Mouse (Mus musculus) adrenal gland, postnatal 36 days (tissue): ENCODE results near the gene Ass1. TPM values are rescaled to one million over a fixed set of nuclear protein-coding genes. Genes with fewer than 3 reads are reported as not detected.

ENCODE experiments used
- DNase-seq, 2 experiments: peaks; one replicate each; pipeline ENCODE4 v3.0.0; 2021; ENCODE audit warnings: mixed read lengths in 1 of 2
- total RNA-seq, 2 experiments: library from RNA; stranded (reverse); gene quantifications; 2 replicates each; pipeline ENCODE4 v1.2.3; 2021

Gene Ass1
- total RNA-seq, 2 experiments from 2014 or later = 22.6 to 37.2 TPM

DNA sequence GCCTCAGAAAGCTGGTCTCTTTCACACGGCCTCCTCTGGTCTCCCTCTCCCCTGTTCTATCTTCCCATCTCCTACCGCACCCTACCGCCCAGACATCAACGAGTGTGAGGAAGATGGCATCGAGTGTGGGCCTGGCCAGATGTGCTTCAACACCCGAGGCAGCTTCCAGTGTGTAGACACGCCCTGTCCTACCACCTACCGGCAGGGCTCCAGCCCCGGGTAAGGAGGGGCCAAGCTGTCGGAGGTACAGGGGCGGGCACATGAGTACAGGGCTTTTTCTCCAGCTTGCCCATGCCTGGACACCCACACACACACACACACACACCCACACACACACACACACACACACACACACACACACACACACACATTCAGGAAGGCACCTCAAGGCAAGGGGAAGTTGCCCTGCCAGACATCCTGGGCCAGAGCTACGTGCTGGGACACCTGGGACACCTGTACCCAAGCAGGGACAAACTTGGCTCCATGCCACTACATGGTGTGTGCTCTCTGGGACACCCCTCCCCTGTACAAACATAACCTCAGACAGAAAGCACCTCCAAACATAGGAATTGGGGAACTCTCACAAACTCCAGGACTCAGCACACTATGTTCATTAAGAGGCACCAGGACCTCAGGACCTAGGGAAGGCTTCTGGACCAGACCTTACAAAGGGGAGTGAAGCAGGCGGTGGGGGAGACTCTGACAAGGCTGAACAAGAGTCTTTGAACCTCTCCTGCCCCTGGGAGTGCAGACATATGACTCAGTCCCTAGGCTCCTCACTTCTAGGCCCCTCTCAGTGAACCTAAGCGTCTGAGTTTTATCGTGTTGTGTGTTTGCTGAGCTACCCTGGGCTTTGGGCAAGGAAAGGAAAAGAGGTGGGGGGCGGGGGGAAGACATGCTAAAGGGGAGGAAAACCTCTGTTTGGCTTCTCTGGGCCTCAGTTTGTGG is 10.7 kb upstream of the Ass1 start:
- no peak for DNase-seq

DNA sequence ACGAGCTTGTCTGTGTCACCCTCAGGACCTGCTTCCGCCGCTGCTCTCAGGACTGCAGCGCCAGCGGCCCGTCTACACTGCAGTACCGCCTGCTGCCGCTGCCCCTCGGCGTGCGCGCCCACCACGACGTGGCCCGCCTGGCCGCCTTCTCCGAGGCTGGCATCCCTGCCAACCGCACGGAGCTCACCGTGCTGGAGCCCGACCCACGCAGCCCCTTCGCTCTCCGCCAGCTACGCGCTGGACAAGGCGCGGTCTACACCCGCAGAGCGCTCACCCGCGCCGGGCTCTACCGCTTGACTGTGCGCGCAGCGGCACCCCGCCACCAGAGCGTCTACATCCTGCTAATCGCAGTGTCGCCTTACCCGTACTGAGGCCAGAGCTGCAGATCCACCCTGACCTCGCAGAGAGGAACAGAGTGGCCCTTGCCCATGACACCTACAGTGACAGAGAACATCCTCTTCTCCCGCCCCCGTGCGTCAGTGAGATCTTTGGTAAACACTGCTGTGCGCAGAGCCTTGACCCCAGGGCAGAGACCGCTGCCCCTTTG is 9.9 kb upstream of the Ass1 start:
- DNase-seq = peak; percentile 40 to 62

- no peak for DNase-seq
Measured at GRCm38 (mm10) chr2:31460920-31461319, 9.1 kb upstream of the Ass1 start.

DNA sequence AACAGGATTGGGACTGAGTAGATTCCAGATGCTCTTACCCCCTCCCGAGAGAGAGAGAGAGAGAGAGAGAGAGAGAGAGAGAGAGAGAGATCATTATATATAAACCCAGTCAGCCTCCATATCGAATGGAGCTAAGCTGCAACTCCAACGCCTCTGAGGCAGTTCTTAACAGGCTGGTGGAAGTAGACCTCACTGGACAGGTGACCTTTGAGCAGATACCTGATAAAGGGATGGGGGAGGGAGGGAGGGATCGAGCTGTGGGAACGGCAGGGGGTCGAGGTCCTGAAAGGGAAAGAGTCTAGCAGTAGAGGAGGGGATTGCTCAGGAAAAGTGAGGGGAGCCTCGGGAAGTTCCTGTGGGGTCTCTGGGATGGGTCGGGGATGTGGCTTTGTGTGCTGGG is 8.0 kb upstream of the Ass1 start:
- no peak for DNase-seq

DNA sequence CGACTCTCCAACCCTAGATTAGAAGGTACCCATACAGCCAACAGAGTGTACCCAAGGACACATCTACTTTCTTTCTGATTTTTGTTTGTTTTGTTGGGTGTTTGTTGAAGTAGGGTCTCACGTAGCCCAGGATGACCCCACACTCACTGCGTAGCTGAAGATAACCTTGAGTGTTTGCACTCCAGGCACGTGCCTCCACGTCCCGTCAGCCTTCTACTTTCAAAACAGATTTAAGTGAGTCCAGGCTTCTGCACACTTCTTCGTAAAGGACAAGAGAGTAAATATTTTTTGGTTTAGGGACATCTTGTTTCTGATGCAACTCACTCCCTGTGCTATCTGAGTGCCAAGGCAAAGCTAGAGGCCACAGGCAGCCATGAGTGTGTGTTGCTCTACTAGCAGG is 6.8 kb upstream of the Ass1 start:
- DNase-seq = no peak

- DNase-seq = no peak
Measured at GRCm38 (mm10) chr2:31463696-31464528, 6.1 kb upstream of the Ass1 start.

DNA sequence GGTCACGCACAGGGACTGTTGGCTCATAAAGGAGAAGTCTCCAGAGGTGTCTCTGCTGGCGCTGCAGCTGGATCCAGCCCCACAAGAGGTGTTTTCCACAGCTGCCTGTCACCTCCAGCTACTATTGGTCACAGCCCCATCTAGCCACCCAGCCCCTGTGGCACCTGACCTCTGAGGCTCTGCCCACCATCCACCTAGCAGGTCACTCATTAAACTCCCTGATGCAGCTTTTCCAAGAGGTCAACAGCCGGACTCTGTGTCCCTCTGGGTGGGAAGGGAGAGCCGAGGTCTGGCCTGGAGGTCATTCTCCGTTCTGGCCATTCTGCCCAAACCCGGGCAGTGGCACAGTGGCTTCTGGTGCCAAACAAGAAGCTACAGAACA is 5.5 kb upstream of the Ass1 start:
- no peak for DNase-seq

- no peak for DNase-seq
Measured at GRCm38 (mm10) chr2:31467457-31467856, 2.5 kb upstream of the Ass1 start.

- DNase-seq = no peak
Measured at GRCm38 (mm10) chr2:31468857-31469256, 1.1 kb upstream of the Ass1 start.

- DNase-seq = no peak
Measured at GRCm38 (mm10) chr2:31469480-31469879, 527 bp upstream of the Ass1 start.

- DNase-seq = peak in 1 of 2 experiments; percentile 22
Measured at GRCm38 (mm10) chr2:31470683-31471385, 827 bp downstream of the Ass1 start.

- DNase-seq = no peak
Measured at GRCm38 (mm10) chr2:31471611-31472010, 1.6 kb downstream of the Ass1 start.

DNA sequence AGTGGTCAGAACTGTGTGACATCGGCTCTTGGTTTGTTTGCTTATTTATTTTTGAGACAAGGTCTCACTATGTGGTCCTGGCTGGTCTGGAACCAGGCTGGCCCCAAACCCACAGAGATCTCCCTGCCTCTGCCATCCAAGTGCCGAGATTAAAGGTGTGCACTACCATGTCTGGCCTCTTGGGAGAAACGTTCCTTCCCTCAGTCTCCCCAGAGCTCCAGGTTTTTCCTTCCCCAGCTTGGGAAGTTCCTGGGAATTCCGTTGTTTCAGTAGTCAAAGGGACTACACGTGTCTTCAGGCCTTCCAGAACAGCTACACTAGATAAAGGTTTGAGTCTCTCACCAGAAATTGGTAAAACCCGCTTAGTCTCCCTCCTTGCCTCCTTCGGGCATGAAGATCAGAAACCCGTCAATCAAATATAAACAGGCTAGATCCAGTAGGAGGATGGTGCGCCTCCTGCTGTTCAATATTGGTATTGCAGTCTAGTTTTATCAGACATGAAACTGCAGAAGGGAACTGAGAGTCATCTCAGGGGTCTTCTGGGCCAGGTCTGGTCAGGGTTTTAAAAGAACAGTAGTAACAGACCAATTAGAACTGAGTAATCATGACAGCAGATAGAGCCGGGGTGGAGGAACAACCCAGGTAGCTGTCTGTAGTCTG is 2.5 kb downstream of the Ass1 start:
- peak in 1 of 2 experiments; percentile 55 for DNase-seq

GRCm38 (mm10) chr2:31473941-31474340 is 3.9 kb downstream of the Ass1 start:
- DNase-seq = no peak

GRCm38 (mm10) chr2:31474686-31475085 is 4.7 kb downstream of the Ass1 start:
- peak; percentile 66 to 76 for DNase-seq

- DNase-seq = no peak
Measured at GRCm38 (mm10) chr2:31476107-31476820, 6.3 kb downstream of the Ass1 start.

- no peak for DNase-seq
Measured at GRCm38 (mm10) chr2:31477234-31478161, 7.5 kb downstream of the Ass1 start.

- DNase-seq = peak; percentile 84 to 88
Measured at GRCm38 (mm10) chr2:31482914-31483575, 13.0 kb downstream of the Ass1 start.

DNA sequence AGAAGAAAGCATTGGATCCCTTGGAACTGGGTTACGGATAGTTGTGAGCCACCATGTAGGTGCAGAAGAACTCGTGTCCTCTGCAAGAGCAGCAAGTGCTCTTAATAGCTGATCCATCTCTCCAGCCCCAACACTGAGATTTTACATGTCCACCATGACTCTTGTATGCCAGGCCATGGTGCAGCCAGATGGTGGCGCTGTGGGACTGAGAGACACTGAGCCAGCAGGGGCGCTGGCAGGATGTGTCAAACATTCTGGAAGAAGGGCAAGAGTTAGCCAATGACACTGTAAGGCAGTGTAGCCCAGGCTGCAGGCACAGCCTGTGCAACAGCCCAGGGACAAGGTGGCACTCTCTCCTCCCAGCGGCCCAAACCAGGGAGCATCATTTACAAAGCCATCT is 14.2 kb downstream of the Ass1 start:
- peak; percentile 88 to 89 for DNase-seq
